Mouse (Mus musculus) hindbrain, embryonic 14.5 days (tissue): ENCODE data around the gene Ly6g6e. TPM values are rescaled to one million over a fixed set of nuclear protein-coding genes. Genes with fewer than 3 reads are reported as not detected.

Experiments used
- ATAC-seq: fragments of 200-750 bp; cut with Nextera tagmentation; 2 replicates; pipeline ENCODE4 v1.8.0; 2017; ENCODE audit warnings: moderate number of reproducible peaks, mild to moderate bottlenecking, moderate TSS enrichment, moderate library complexity; ENCODE audit not compliant: low FRiP score
- DNase-seq: peaks from one replicate; pipeline ENCODE4 v3.0.0-alpha.2; 2015; ENCODE audit warnings: low spot score
- H3K27ac ChIP-seq: fragments of 300-500 bp; sonication (generic); 2 replicates; pipeline ENCODE4 v1.5.1; 2014; ENCODE audit warnings: mild to moderate bottlenecking, moderate library complexity
- H3K27me3 ChIP-seq: fragments of 300-500 bp; sonication (generic); 2 replicates; pipeline ENCODE4 v1.6.1; 2014; ENCODE audit warnings: mild to moderate bottlenecking, low read length, mixed read lengths; ENCODE audit not compliant: control insufficient read depth, insufficient read depth
- H3K36me3 ChIP-seq: fragments of 300-500 bp; sonication (generic); replicated peaks from 2 replicates; pipeline ENCODE4 v1.6.1; 2014; ENCODE audit not compliant: control insufficient read depth, insufficient read depth
- H3K4me1 ChIP-seq: fragments of 300-500 bp; sonication (generic); replicated peaks from 2 replicates; pipeline ENCODE4 v1.6.1; 2014; ENCODE audit warnings: antibody characterized with exemption, low read length, mixed read lengths; ENCODE audit not compliant: control insufficient read depth, insufficient read depth
- H3K4me2 ChIP-seq: fragments of 300-500 bp; sonication (generic); replicated peaks from 2 replicates; pipeline ENCODE4 v1.6.1; 2014; ENCODE audit warnings: mild to moderate bottlenecking, moderate library complexity
- H3K4me3 ChIP-seq: fragments of 300-500 bp; sonication (generic); replicated peaks from 2 replicates; pipeline ENCODE4 v1.5.1; 2014; ENCODE audit warnings: mild to moderate bottlenecking, low read length
- H3K9ac ChIP-seq: fragments of 300-500 bp; sonication (generic); 2 replicates; pipeline ENCODE4 v1.6.1; 2014
- H3K9me3 ChIP-seq: fragments of 300-500 bp; sonication (generic); 2 replicates; pipeline ENCODE4 v1.6.1; 2016; ENCODE audit warnings: low read length; ENCODE audit not compliant: control insufficient read depth
- WGBS: fragments of 180-500 bp; shearing (Covaris S2); extraction: QIAGEN DNeasy Blood & Tissue Kit; methylation state at CpG from one replicate; pipeline ENCODE4 v1.1.7; 2014; 5-methylcytosine and 5-hydroxymethylcytosine counted together
- polyA plus RNA-seq: library from polyadenylated mRNA; unstranded; fragments of >200 nt; fragmentation: Nextera tagmentation; extraction: Ambion mirVana; gene quantifications from 2 replicates; pipeline ENCODE4 v1.2.1, GENCODE M21; 2014

Gene Ly6g6e
- polyA plus RNA-seq, 1 experiment from 2014 or later: not detected

DNA sequence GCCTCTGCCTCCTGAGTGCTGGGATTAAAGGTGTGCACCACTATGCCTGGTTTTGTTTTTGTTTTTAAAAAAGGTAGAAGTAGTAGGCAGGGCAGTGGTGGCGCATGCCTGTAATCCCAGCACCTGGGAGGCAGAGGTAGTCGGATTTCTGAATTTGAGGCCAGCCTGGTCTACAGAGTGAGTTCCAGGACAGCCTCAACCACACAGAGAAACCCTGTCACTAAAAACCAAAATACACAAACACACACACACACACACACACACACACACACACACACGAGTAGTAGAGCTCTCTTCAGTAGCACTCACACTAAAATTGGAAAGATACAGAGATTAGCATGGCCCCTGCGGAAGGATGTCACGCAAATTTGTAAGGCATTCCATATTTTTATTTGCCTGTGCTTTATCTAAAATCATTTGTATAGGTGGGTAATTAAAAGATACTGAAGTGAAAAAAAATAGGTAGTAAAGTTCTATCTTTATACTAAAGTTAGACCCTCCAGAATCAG, 27.7 kb upstream of the Ly6g6e start:
- H3K9ac ChIP-seq: no peak overlapping the region
- 74% methylated on average over 5 of the region's 5 CpGs for WGBS
- H3K9me3 ChIP-seq: no peaks in the 10 kb centered on the region
- H3K4me2 ChIP-seq: peak overlapping the region; percentile 59
- ATAC-seq: no peak
- peaks cover 27% of the 10 kb centered on the region for H3K4me1 ChIP-seq
- H3K27me3 ChIP-seq: no peaks in the 10 kb centered on the region
- DNase-seq: no peak
- peak overlapping the region; percentile 88; the same call in 1 of the 2 replicates for H3K27ac ChIP-seq
- H3K4me3 ChIP-seq: no peak overlapping the region
- 0 out of 2 replicates have a peak, but pooled peaks cover 6% of the 10 kb centered on the region for H3K36me3 ChIP-seq

DNA sequence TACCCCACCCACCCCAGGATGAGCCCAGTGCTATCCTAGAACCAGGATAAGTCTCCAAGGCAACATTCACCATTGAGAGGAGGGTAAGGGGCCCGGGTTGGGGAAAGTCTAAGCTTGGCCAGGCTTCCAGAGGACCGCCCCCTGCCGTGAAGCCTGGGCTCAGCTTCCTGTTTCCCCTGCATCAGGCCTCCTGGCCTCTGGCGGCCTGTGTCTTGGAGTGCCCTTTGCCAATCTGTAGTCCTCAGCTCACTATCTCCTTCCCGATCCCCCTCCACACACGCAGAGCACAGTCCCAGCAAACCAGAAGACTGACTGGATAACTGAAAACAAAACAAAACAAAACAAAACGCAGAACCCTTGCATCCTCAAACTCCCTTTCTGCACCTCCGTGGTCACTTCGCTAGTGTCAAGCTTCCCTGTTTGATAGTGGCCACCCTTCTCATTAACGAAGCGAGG, 27.1 kb upstream of the Ly6g6e start, which contains the start of gene Clic1:
Gene Clic1 (plus strand): TSS at position 406 of the 456 bp plus-strand sequence.
- Histone ChIP-seq H3K4me1 (peaks cover 27% of the 10 kb centered on the region), H3K36me3 (0 out of 2 replicates have a peak, but pooled peaks cover 10% of the 10 kb centered on the region), H3K4me2 (peak within 1 kb of the TSS; percentile 59), H3K27me3 (no peaks in the 10 kb centered on the region), H3K27ac (peak within 1 kb of the TSS; percentile 88), H3K9ac (peak within 1 kb of the TSS; percentile 62), H3K9me3 (no peaks in the 10 kb centered on the region), H3K4me3 (peak within 1 kb of the TSS; percentile 39)
- peak; percentile 1; the same call in 1 of the 2 replicates for ATAC-seq
- 5% methylated on average over 11 of the region's 11 CpGs for WGBS
- peak; percentile 65 for DNase-seq

DNA sequence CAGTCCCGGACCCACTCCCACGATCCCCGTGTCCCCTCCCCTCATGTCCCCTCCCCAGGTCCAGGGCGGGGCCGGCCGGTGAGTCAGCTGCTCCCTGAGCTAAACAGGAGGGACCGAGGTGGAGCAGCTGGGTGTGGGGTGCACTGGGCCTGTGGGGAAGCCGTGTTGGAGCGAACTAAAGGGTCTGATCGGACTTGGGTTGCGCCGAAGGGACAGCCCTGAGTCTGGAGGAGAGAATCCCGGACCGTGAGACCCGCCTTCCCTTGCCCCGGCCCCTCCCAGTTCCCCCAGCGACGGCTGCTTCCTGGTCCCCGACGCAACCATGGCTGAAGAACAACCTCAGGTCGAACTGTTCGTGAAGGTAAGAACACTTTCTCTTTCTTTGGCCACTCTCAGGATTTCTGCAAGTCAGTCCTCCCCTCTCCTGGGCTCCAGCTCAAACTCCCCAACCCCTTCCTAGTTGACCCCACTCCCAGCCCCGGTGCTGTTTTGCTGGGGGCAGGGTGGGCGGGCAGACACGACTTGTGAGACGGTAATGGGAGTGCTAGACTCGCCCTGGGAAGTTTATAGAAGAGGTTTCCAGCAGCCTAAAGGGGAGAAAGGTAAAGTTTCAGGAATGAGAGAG, 26.5 kb upstream of the Ly6g6e start:
- Histone ChIP-seq H3K9ac (peak overlapping the region; percentile 62), H3K27me3 (no peaks in the 10 kb centered on the region), H3K9me3 (no peaks in the 10 kb centered on the region), H3K4me3 (peak overlapping the region; percentile 39), H3K36me3 (0 out of 2 replicates have a peak, but pooled peaks cover 10% of the 10 kb centered on the region), H3K4me1 (peaks cover 27% of the 10 kb centered on the region), H3K27ac (peak overlapping the region; percentile 88), H3K4me2 (peak overlapping the region; percentile 59)
- no peak for DNase-seq
- WGBS: 1% methylated on average over 27 of the region's 27 CpGs
- ATAC-seq: no peak

DNA sequence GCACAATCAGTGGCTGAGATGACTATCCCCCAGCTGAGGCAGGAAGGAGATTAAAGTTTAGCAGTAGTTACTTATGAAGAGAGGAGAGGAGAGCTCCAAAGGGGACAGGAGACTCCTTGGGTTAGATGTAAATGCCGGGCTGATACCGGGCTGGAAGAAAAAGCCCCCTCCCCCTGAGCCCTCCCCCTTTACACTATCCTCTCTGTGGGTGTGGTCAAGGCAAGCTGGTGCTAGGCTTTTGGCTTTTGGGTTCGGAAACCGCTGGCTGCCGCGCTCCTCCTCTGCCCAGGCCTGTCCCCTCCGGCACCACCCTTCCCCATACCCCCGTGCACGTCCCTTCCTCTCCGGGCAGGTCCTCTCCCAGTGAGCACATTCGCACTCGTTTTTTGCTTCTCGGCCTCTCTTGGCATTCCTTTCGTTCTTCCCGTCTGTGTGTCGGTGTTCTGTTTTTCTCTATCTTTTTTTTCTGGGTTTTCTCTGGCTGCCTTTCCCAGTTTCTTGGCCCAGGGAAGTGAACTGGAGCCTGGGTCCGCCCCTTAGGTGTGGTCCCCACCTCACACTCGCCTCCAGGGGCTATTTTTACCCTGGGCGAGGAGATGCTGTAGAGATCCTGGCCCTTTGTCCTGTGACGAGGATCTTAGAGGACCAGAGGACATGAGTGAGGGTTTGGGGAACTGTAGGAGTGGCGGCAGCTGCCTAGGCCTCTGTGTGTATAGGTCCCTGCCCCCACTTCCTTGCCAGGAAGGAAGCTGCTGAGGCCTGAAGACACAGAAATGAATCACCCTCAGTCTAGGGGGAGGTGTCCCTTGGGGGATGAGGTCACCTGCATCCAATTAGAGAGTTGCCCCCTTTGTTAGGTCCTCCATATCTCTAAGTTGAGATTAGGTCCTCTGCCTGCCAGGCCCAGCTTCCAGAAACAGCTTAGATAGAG, 25.3 kb upstream of the Ly6g6e start:
- H3K9me3 ChIP-seq: no peaks in the 10 kb centered on the region
- peak overlapping the region; percentile 87 for H3K27ac ChIP-seq
- H3K4me2 ChIP-seq: peak overlapping the region; percentile 59
- DNase-seq (peak; percentile 62), ATAC-seq (peak; percentile 22; the same call in 1 of the 2 replicates)
- H3K27me3 ChIP-seq: no peaks in the 10 kb centered on the region
- H3K36me3 ChIP-seq: peaks cover 18% of the 10 kb centered on the region; the same call in 1 of the 2 replicates
- H3K4me1 ChIP-seq: peaks cover 19% of the 10 kb centered on the region; the same call in 1 of the 2 replicates
- peak overlapping the region; percentile 39 for H3K4me3 ChIP-seq
- H3K9ac ChIP-seq: peak overlapping the region; percentile 53
- WGBS: 3% methylated on average over 21 of the region's 21 CpGs

DNA sequence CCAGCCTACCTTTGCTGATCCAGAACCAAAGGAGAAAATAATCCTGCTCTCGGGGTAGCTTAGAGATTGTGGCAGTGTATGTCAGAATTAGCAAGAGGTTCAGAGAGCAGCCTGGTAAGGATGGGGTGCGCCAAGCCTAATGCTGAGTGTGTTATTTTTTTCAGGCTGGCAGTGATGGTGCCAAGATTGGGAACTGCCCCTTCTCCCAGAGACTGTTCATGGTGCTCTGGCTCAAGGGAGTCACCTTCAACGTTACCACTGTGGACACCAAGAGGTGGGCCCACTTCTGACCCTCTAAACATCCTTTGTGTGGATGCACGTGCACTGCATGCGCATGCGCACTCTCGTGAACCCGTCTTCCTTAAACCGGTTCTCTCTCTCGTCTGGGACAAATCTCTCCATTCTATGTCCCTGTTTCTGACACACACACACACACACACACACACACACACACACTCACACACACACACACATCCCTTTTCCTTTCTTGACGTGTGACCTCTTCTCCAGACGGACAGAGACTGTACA, 24.4 kb upstream of the Ly6g6e start:
- peak overlapping the region; percentile 59 for H3K4me2 ChIP-seq
- ATAC-seq: no peak
- no peak overlapping the region for H3K4me3 ChIP-seq
- WGBS: 81% methylated on average over 12 of the region's 12 CpGs
- no peaks in the 10 kb centered on the region for H3K27me3 ChIP-seq
- H3K9me3 ChIP-seq: no peaks in the 10 kb centered on the region
- peak overlapping the region; percentile 53 for H3K9ac ChIP-seq
- H3K4me1 ChIP-seq: peaks cover 16% of the 10 kb centered on the region; the same call in 1 of the 2 replicates
- H3K36me3 ChIP-seq: peaks cover 18% of the 10 kb centered on the region; the same call in 1 of the 2 replicates
- peak overlapping the region; percentile 87 for H3K27ac ChIP-seq
- DNase-seq: no peak

DNA sequence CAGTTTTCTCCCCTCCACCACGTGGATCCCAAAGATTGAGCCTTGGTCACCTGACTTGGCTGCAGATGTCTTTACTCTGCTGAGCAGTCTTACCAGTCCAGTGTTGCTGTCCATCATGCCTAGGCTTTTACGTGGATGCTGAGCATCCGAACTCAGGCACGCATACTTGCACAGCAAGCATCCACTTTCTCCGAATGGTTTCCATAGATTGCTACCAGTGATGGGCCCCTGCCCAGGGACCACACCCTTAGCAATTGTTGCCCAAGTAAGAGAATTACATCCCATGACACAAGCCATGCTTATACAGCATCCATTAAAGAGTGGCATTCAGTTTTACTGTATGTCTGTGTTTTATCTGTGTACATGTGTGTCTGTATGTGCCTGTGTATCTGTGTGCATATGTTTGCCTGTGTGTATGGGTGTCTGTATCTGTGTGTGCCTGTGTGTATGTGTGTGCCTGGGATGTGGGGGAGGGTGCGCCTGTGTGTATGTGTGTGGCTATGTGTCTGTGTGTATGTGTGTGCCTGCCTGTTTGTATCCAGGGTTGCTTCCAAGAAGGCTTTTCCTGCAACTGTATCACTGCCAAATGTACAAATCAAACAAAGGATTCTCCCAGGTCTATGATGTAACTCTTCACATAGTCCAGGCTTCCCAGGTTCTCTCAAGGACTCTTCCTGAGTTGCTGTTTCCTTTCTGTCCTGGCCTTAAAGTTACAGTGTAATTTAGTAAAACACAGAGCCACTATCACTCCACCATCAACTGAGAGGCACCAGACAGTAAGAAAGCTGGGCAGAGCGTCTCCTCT, 20.8 kb upstream of the Ly6g6e start:
- Histone ChIP-seq H3K9ac (no peak overlapping the region), H3K36me3 (peaks cover 23% of the 10 kb centered on the region), H3K4me2 (no peak overlapping the region), H3K27me3 (no peaks in the 10 kb centered on the region), H3K9me3 (no peaks in the 10 kb centered on the region), H3K4me1 (peaks cover 20% of the 10 kb centered on the region), H3K4me3 (no peak overlapping the region), H3K27ac (no peak overlapping the region)
- ATAC-seq (no peak), DNase-seq (no peak)
- WGBS: 95% methylated on average over 7 of the region's 7 CpGs

DNA sequence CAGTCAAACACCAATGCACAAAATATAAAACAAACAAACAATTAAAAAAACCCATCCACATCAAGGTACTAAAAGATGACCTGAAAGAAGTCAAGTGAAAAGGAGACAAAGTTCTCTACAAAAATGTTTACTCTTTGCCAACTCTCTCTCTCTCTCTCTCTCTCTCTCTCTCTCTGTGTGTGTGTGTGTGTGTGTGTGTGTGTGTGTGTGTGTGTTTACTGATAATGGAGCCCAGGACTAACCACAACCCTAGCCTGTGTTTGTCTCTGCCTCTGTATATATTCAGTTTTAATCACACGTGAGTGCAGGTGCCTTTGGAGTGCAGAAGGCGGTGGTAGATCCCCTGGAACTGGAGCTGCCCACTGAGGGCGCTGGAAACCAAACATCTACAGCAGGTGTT, 19.6 kb upstream of the Ly6g6e start:
- no peak overlapping the region for H3K9ac ChIP-seq
- H3K4me1 ChIP-seq: peaks cover 13% of the 10 kb centered on the region
- H3K4me3 ChIP-seq: no peak overlapping the region
- DNase-seq (no peak), ATAC-seq (no peak)
- H3K27ac ChIP-seq: no peak overlapping the region
- WGBS: 82% methylated on average over 3 of the region's 3 CpGs
- no peak overlapping the region for H3K4me2 ChIP-seq
- H3K9me3 ChIP-seq: no peaks in the 10 kb centered on the region
- H3K36me3 ChIP-seq: peaks cover 33% of the 10 kb centered on the region
- no peaks in the 10 kb centered on the region for H3K27me3 ChIP-seq

DNA sequence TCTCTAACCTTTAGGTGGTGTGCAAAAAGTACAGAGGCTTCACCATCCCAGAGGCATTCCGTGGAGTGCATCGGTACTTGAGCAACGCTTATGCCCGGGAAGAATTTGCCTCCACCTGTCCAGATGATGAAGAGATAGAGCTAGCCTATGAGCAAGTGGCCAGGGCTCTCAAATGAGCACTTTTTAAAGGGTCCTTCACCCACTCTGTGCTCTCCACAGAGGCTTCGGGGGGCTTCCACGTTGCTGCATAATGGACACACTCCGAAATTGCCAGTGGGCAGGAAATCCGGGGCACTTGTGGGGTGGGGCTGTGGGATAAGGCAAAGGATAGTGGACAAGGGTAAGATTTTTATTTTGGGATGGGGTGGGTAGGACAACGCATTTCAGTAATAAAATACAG, 18.4 kb upstream of the Ly6g6e start:
- H3K27ac ChIP-seq: 0 out of 2 replicates have a peak overlapping the region, but pooled peaks have one; percentile 88
- ATAC-seq (peak; percentile 1; the same call in 1 of the 2 replicates), DNase-seq (no peak)
- H3K27me3 ChIP-seq: no peaks in the 10 kb centered on the region; the same call in 1 of the 2 replicates
- 70% methylated on average over 9 of the region's 9 CpGs for WGBS
- peak overlapping the region; percentile 66 for H3K4me2 ChIP-seq
- peak overlapping the region; percentile 88 for H3K9ac ChIP-seq
- H3K9me3 ChIP-seq: no peaks in the 10 kb centered on the region
- peak overlapping the region; percentile 85 for H3K4me3 ChIP-seq
- peaks cover 13% of the 10 kb centered on the region for H3K4me1 ChIP-seq
- peaks cover 40% of the 10 kb centered on the region for H3K36me3 ChIP-seq
